Mouse (Mus musculus) right cerebral cortex, postnatal 10 days (tissue): Measurements from ENCODE around the gene Camta1.
A peak's percentile ranks its signal among the peaks of the same experiment; 100 is the strongest.

Experiments used
- DNase-seq, 2 experiments: peaks; one replicate each; pipeline ENCODE4 v3.0.0; 2021; ENCODE audit warnings: low spot score in 2 of 2

The Camta1 gene

DNA sequence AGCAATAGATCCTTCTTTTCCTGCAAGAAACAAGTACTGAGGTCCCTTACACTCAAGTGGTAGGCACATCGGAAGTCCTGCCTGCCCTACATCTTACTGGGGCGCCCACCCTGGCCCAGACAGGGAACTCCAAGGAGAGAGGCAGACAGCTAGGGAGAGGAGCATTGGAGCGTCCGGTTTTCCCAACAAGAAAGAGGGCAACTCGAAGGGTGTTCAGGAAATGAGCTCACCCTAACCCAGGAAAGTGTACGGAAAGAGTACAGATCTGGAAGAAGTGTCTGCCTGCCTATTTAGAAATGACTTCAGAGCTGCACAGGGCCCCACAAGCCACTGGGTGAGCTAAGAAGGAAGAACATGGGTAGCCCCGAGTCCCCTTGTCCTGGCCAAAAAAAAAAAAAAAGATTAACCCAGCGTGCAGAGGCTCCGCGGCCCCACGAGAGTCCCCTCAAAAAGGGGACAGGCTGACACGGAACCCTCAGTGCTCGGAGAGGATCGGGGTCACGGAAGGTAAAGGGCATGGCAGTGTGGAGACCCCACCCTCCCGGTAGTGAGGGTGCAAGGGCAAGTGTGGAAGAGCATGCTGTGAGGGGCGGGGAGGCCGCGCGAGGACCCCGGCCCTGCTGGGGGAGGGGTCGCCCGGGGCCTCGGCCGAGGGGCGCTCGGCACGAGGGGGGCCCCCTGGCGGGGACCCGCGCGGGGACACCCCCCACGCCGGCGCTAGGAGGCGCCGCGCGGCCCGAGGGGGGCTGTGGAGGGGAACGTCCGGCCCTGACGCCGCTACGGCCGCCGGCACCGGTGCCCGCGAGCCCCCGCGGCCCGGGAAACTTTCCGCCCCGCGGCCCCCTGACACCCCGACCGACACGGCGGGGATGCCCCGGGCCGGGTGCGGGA, 990 bp downstream of the Camta1 start:
- peak; percentile 45 for DNase-seq

DNA sequence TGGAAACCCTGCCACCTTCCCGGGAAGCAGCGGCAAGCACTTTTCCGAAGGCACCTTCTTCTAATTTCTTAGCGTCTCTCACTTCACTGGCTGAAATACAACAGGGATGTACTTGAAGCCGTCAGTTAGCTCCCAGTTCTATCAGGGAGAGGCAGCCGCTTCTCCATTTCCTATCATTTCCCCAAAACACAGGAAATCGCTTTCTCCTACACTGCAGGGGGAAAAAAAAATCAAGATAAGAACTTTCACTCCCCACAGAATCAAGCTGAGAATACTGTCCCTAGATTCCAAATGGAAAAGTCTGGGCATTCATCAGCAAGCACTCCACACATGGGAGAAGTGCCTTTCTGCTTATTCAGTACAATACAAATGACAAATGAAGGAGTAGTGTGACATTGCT, 2.4 kb downstream of the Camta1 start:
- no peak for DNase-seq

DNA sequence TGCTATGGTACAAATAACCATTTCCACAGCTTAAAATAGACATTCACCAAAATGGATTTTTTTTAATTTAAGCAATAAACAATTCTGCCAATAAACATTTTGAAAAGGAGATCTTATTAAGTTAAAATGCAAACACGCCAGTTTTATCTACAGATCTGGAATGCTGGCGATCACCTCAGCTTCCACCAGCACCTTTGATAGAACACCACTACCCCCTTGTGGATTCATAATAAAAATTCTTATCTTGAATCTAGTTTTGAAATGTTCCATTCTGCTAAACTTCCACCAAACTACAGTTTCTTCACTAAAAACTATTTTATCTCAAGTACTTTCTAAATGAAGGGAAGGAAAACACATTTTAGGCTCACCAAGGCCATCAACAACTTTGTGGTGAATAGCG, 7.7 kb downstream of the Camta1 start:
- DNase-seq = peak in 1 of 2 experiments; percentile 36

DNA sequence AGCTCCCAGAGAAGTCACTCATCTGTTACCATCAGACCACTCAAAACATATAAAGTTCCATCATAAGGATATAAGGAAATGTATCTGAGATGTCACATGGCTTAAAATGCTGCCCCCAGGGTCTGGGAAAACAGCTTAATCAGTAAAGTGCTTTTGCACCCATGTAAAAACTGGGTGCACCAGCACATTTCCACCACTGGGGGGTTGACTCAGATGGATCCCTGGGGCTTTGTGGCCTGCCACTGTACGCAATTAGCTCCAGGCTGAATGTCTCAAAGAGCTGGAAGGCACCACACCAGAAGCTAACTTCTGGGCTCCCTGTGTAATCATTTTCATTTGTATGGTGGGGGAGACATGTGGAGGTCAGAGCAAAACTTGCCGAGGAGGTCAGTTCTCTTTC, 10.5 kb downstream of the Camta1 start:
- peak in 1 of 2 experiments; percentile 42 for DNase-seq

DNA sequence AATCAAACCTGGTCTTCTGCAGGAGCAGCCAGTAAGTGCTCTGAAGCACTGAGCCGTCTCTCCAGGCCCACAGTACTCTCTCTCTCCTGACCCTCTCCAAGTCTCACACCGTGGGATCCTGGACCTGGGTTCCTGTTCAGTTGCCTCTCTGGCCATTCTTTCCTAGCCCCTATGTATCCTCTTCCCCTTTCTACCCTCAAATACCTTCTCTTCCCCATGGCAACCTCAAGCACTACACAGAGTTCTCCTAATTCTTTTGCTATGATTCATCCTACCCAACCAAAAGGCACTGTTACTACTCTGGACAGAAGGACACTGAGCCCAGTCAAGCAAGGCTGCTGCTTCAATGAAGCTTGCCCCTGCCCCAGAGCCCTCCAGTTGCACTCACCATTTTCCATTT, 19.1 kb downstream of the Camta1 start:
- DNase-seq = no peak

DNA sequence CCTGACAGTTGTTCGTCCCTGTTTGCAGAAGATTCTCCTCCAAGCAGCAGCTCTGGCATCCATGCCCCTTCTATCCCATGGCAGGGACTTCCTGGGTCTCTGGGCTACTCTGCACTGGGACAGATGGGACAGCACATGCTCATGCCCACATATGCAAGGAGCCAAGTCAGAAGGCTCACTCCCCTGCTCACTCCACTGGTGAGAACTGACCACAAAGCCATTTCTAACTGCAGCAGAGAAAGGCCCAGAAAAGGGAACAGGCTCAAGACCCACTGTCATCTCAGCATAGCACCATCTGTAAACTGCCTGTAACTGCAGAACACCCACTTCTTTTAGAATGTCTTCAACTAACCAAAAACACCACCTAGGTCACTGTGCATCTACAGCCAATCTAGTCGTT, 23.2 kb downstream of the Camta1 start:
- no peak for DNase-seq

DNA sequence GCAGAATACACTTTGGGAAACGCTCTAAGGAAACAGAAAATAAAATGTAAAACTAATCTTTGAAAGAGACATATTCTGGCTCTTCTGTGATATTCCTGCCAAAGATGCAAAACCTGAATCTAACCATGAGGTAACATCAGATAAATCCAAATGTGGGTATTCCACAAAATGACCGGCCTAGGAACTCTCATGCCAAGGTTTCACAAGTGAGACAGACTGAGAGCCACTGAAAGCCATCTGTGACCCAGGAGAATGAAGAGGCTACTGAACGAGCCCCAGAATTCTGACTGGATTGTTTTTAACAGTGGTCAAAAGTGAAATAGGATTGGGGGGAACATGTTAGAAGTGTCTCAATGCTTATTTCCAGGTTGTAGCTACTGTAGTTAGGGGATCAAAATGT, 25.8 kb downstream of the Camta1 start:
- no peak for DNase-seq

DNA sequence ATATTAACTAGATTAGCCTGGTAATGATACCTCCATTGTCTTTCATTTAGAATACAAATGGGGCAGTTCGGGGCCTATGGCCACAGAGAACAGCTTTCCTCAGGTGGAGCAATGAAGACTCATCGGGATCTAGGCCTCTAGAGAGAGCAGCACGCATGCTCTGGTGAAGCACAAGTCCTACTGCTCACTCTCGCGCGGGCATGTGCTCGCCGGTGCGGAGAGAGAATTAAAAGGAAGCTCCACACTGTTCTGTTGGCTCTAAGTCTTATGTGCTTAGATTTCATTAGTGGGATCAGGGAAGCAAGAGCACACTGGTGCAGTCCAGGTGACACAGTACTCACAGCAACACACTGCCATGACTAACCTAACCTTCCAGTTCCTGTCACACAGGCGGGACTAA, 27.1 kb downstream of the Camta1 start:
- no peak for DNase-seq

DNA sequence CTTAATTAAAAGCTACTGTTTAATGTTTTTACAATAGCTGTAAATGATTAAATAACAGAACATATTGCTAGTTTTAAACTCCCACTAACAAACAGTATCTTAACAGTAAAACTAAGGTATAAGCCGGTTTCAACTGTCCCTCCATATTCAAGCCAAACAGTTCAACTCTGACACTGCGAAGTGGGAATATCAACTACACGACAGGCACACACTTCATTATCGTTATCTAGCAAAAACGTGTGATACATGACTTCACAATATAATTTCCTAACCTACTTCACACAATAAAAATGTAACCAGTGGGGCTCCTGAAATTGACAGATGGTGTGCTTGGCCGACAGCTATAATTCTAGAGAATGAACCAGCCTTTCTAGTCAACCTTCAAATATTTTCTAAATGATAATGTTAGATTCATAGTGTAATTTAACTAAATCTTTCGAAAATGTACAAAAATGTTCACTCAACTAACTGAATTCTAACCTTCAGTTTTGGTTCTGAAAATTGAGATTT, 27.7 kb downstream of the Camta1 start:
- no peak for DNase-seq

DNA sequence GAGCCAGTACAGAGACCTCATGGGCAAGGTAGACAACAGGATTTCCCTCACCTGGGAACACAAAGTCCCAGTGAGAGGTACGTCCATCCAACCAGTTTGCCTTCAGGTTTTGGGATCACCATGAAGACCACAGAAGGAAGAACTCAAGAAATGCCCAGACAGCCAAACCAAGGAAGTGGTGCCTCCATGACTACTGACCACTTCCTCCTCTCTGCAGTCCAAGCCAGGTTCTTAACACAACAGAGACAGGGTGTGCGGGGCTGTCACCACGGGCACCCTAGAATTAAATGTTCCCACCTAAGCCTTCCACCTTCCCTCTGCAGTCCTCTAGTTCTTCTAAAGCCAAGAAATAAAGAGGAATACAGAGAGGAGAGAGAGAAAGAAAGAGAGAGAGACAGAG, 33.8 kb downstream of the Camta1 start:
- no peak for DNase-seq

DNA sequence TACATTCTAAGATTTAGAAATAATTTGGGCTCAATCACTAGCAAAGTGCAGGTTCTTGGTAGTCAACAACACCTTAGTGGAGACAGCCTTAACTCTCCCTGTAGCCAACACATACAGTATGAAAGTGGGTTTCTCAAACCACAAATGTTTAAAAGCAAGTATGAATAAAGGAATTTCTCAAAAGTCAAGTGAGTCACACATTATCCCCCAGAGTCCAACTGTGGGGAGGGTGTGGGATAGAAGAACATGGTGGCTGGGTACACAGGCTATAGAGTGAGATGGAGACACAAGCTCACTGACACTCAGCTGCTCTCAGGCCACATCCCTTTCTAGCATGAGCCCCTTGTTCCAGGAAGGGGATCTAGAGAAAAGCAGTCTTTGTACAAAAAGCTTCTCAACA, 34.3 kb downstream of the Camta1 start:
- no peak for DNase-seq

DNA sequence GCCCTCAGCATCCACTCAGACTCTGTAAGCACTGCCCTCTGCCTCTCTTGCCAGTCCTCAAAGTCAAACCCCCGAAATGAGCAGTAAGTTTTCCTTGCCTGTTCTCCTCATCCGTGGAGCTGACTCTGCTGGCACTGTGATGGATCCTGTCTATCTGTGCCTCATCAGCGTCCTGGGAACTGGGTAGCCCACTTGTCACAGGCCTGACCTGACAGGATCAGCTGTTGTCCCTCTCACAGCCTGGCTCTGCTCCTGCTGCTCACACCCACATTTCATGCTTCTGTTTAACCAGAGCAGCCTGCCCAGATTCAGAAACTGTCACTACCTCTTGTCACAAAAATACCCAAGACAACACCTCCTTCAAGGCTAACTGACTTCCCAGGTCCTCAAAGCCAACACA, 37.7 kb downstream of the Camta1 start:
- DNase-seq = no peak

DNA sequence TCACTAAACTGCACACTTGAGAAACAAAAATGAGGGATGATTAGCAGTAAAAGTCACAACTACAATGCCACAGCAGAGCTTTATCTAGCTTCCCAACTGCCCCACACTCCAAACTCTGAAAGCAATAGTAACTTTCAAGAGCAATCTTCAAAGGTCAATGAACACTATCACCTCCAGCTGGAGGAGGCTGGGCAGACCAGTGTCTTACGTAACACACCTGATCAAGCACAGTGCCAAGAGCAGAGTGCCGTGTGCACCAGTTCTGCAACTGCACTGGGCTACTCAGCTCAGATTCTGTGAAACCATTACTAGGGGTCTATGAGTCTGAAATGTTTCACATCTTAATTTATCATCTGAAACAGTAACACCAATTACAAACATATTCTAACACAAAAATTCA, 38.7 kb downstream of the Camta1 start:
- DNase-seq = no peak

DNA sequence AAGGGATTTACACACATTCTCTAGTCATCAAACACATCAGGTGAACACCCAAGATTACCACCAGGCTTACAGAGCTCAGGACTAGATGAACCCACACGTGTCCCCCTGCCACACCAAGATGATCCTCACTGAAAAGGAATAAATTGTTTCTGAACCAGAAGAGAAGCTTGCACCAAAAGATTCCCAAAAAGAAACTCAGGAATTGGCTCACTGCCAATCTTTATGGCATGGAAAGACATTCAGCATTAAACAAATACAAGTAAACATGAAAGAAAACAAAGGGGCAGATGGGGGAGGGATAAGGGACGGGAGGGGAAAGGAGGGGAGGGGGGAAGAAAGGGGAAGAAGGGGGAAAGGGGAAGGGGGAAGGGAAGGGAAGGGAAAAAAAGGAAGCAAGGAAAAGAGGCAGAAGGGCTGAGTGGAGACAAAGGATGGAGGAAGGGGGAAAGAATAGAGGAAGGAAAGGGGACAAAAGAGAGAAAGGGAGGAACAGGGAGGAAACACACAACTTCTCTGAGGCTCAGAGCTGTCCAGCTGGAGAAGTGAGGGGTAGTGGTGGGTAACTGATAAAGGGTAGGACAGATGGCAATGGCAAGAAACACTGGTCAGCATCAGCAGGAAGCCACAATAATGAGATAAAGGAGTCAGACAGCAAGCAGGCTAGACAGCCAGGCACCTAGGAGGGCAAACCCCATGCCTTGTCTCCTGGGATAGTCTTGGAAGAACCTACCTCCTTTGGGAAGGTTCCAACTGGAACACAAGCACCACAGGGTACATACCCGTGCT, 43.5 kb downstream of the Camta1 start:
- no peak for DNase-seq

DNA sequence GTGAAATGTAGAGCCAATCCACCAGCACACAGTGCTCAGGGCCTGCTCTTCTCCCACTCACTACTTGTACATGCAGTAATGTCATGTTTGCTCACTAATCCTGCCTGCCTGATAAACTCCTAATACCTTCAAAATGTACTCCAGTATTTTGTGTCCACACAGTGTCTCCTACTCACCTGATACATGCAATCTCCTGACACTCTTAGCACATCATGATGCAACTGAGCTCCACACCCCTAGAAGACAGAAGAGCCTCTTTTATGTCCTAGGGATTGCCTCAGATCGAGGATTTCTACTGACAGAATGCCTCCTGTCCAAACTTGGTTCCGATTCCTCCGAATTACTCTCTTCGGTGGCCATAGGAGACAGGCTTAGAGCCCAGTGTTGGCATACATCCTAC, 48.0 kb downstream of the Camta1 start:
- DNase-seq = no peak

DNA sequence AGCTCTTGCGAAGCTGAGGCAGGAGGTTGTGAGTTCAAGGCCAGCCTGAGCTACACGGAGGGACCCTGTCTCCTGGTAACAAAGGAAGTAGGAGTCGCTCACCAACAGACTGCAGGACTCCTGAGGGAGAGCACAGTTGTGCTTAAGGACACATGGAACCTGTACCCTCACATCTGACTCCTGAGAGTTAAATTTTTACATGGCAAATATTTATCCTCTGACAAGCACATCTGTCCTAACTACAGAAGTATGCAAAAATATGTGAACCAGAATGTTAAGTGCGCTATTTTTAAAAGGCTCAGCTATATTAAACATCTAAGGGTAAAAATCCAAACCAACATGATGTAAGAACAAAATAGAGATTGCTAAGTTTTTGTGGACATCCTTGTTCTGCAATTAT, 56.0 kb downstream of the Camta1 start:
- DNase-seq = no peak

DNA sequence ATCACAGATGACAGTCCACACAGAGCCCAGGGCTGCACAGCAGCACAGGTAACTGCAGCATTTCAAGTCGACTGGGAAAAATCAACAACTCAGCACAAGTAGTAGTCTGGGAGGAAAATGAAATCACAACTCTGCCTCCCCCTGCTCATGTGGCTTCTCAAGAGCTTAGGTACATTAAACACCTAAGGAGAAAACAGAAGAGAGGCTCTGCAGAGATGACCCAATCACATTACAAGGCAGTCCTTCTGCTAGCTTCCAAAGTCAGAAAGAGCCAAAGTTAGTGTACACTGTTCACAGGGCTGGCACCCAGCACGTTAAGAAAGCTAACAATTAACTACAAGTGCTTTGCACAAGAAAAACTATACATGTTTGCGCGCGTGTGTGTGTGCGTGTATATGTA, 56.6 kb downstream of the Camta1 start:
- DNase-seq = no peak

DNA sequence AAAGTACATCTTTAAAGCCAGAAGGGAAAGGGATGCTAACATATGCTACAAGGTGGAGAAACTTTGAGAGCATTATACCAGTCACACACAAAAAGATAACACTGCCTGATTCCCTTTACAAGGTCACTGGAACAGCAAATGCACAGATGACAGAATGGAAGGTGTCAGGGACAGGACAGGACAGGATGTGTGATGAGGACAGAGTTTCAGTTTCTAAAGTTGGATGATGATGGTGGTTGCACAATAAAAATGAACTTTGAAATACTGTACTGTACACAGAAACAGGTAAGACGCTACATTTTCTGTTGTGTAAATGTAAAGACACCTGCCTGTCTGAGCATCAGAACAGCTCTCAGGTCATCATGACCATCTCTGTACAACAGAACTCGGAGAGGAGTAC, 57.5 kb downstream of the Camta1 start:
- no peak for DNase-seq

DNA sequence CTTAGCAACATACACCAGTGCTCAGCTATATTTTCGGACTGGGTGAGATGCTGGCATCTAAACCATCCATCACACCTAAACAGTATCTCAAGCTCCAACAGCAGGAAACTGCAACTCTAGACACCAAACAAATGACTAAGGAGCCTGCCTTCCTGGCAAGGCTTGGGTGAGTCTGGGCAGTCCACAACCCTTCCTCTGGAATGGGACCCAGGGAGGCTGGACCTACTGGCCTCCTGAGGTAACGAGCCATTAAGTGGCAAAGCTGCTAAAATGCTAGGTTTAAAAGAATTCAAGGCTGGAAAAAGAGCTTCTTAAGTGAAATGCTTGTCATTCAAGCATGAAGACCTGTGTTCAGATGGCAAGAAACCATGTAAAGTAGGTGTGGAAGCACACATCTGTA, 63.0 kb downstream of the Camta1 start:
- DNase-seq = no peak

DNA sequence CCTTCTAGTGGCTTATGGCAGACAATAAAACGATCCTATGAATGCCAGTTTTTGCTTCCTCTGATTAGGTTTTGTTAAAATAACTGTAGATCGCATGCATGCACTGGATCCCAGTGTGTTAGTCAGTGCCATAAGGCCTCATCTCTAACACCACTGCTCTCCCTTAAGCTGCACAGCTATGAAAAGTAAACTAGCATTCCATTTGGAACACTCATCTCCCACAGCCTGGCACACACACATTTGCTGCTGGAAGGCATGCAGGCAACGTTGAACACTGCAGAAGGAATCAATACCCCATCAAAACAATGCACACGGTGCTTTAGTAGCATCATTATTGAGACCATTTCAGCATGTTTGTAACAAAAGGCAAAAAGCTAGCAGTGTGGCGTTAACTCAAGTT, 68.0 kb downstream of the Camta1 start:
- no peak for DNase-seq

DNA sequence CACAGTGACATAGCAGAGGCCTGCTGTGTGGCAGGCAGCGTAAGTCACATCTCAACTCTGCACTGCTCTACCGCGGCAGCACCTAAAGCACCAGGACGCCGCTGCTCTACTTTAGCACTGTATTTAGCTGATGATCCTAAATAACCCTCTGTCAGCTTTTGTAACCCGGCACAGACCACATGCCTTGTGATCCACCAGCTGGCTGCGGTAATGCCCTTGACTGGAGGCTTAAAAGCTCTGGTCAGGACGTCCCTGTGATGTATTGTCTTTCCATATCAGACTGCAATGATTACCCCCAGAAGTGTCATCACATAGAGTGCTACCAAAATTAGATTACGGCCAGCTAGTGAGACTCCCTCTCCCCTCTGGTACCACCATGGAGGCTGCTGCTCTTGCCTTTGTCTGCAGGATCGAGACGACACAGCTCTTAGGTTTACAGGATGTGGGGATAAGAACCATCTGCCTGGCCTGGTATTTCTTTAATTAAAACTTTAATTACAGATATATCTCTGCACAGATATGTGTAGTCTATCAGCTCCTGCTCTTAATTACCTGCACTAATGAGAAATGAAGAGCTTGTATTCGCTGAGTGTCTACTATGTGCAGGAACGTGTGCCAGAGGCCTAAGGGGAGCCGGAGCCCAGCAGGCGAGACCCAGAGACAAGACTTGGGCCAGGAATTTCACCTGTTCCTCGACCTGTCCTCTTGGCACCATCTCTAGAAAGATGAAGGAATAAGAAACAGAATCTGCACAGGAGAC, 74.5 kb downstream of the Camta1 start:
- no peak for DNase-seq

DNA sequence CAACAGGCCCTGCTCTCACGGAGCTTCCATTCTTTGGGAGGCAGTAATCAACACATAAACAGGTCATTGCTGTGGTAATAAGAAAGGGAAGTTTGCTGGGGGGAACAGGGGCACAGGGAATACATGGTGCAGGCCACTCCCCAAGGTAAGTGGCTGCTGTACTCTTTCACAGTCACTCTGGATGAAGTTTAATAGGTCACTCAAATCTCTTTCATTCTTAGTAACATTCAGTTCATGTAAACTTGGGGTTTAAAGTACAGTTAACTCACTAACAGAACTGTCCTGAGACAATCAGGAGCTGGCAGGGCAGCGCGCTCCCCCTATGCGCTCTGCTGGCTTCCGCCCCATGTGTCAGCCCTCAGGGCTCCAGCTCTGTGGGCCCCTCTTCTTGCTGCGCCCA, 81.2 kb downstream of the Camta1 start:
- no peak for DNase-seq
